Comparison of ENCODE assay signal across 9 mouse cellular contexts in genomic region chr10:125387782-125388415, GRCm38 (mm10). TPM values are rescaled to one million over a fixed set of nuclear protein-coding genes. Genes with fewer than 3 reads are reported as not detected.
DNase-seq lines count a peak whose midpoint lies in the region; ATAC-seq lines count a peak whose summit lies in the region.
"Had no signal": no experiment of that assay in that cellular context is flagged by ENCODE, and none has a peak within 500 bp of the region (broad histone marks: within the 10 kb centered on the region; RNA-seq: fewer than 3 reads in every experiment).

No protein-coding gene starts in this region.

- no peaks in the 10 kb centered on the region for H3K9me3 ChIP-seq in neural tube, embryonic 13.5 days
- H3K9me3 ChIP-seq: liver, embryonic 15.5 days had no signal

- no peak overlapping the region for H3K27ac ChIP-seq in neural tube, embryonic 13.5 days (replicated peaks)

- ATAC-seq in neural tube, embryonic 13.5 days (ENCODE audit: low read depth), result no peak
- ATAC-seq in inflammation-experienced regulatory T-cells, adult 6 months, result no peak

- WGBS in neural tube, embryonic 13.5 days, result 52% methylated on average over 14 of the region's 14 CpGs

- no peaks in the 10 kb centered on the region; the same call in 1 of the 2 replicates for H3K27me3 ChIP-seq in neural tube, embryonic 13.5 days

- peak overlapping the region; percentile 77 for H3K4me2 ChIP-seq in neural tube, embryonic 13.5 days

- peaks cover 11% of the 10 kb centered on the region for H3K4me1 ChIP-seq in neural tube, embryonic 13.5 days (replicated peaks)

- no peak overlapping the region for H3K4me3 ChIP-seq in neural tube, embryonic 13.5 days

- no peaks in the 10 kb centered on the region for H3K36me3 ChIP-seq in neural tube, embryonic 13.5 days
- H3K36me3 ChIP-seq: liver, embryonic 15.5 days had no signal

- DNase-seq in cerebellum, postnatal 25 days, result peak; percentile 14 to 17
- no peak for DNase-seq in cerebellum, postnatal 4 days (ENCODE audit: low spot score in 2 of 2)
- peak; percentile 8 for DNase-seq in retina, postnatal 1 day
- no peak for DNase-seq in retina, embryonic 14.5 days (ENCODE audit: low spot score)
- peak; percentile 42 to 64 for DNase-seq in left cerebral cortex, adult 18-20 months (ENCODE audit: low spot score in 2 of 2)
- DNase-seq in yolk sac, embryonic 10.5 days (ENCODE audit: low spot score), result no peak

- 0 out of 2 replicates have a peak overlapping the region, but pooled peaks have one; percentile 22 for H3K9ac ChIP-seq in neural tube, embryonic 13.5 days
- H3K9ac ChIP-seq: liver, embryonic 15.5 days had no signal

RNA-seq across cellular contexts. Expression of gene Slc16a7, which starts 1.4 kb away (rescaled TPM):
- 10 to 100 TPM; 46.8 to 53.9 TPM for total RNA-seq in left cerebral cortex, adult 18-20 months (2021)
- polyA plus RNA-seq in neural tube, embryonic 13.5 days (2015; fragmentation: Nextera tagmentation; extraction: Ambion mirVana), result 7.5 and 9.9 TPM in 2 replicates
- polyA plus RNA-seq in inflammation-experienced regulatory T-cells, adult 6 months (2017; shearing (Covaris generic)), result under 1 TPM in 1 of 3 experiments, not detected in 2; 0.21 TPM

Comparison
In these comparisons a context has a peak if more than half of its experiments do, and no peak if none do; other contexts are left out.
1. DNase-seq: peak in cerebellum, postnatal 25 days (2 of 2), retina, postnatal 1 day (single experiment) and left cerebral cortex, adult 18-20 months (2 of 2); none in cerebellum, postnatal 4 days (0 of 2), retina, embryonic 14.5 days (single experiment) and yolk sac, embryonic 10.5 days (single experiment).